ENCODE assay signal across 8 mouse cellular contexts in the genomic region with DNA sequence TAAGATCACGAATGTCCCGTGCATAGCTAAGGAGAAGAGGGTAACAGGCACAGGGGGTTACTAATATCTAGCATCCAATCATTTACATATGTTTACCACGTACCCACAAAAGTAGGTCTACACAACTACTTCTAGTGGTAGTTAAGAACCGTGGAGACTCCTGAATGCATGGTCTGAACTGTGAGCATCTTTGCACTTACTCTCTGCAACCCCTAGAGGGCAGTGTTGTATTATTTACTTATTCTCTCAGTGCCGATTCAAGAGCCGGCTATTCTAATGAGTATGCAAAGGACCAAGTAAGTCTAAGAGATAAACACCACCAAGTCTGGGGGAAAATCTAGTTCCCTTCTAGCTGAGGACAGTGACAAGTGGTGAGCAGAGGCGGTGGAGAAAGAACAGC. TPM values are rescaled to one million over a fixed set of nuclear protein-coding genes. Genes with fewer than 3 reads are reported as not detected.
DNase-seq lines count a peak whose midpoint lies in the region; ATAC-seq lines count a peak whose summit lies in the region.
"Had no signal": no experiment of that assay in that cellular context is flagged by ENCODE, and none has a peak within 500 bp of the region (broad histone marks: within the 10 kb centered on the region; RNA-seq: fewer than 3 reads in every experiment).

No protein-coding gene starts in this region.

- peaks cover 2% of the 10 kb centered on the region; the same call in 1 of the 2 replicates for H3K4me1 ChIP-seq in hindbrain, embryonic 16.5 days (ENCODE audit: control insufficient read depth, insufficient read depth, low read depth, low read length)
- peaks cover 5% of the 10 kb centered on the region for H3K4me1 ChIP-seq in liver, embryonic 13.5 days (replicated peaks)
- peaks cover 9% of the 10 kb centered on the region for H3K4me1 ChIP-seq in neural tube, embryonic 15.5 days
- H3K4me1 ChIP-seq: heart, embryonic 15.5 days had no signal

- peak; percentile 82 for ATAC-seq in hindbrain, embryonic 16.5 days
- peak; percentile 57; the same call in 1 of the 2 replicates for ATAC-seq in liver, embryonic 13.5 days (ENCODE audit: low read depth)
- peak; percentile 73 for ATAC-seq in neural tube, embryonic 15.5 days (ENCODE audit: low FRiP score)

- H3K9me3 ChIP-seq in hindbrain, embryonic 16.5 days (ENCODE audit: control insufficient read depth, low read length) = no peaks in the 10 kb centered on the region
- H3K9me3 ChIP-seq in liver, embryonic 13.5 days (replicated peaks) = no peaks in the 10 kb centered on the region
- no peaks in the 10 kb centered on the region for H3K9me3 ChIP-seq in neural tube, embryonic 15.5 days (replicated peaks)
- H3K9me3 ChIP-seq: heart, embryonic 15.5 days had no signal

- H3K4me2 ChIP-seq in hindbrain, embryonic 16.5 days (ENCODE audit: low read length) = no peak overlapping the region
- no peak overlapping the region for H3K4me2 ChIP-seq in liver, embryonic 13.5 days
- H3K4me2 ChIP-seq in neural tube, embryonic 15.5 days = no peak overlapping the region
- H3K4me2 ChIP-seq: heart, embryonic 15.5 days had no signal

- DNase-seq in ovary, postnatal 14 days (ENCODE audit: low spot score) = peak; percentile 25
- no peak for DNase-seq in ovary, adult 18-20 months (ENCODE audit: low spot score)
- DNase-seq in NIH3T3 (ENCODE audit: low read depth) = peak; percentile 80
- peak; percentile 93 for DNase-seq in embryo, embryonic 10.5 days (ENCODE audit: low spot score)
- DNase-seq in liver, embryonic 13.5 days = no peak

- H3K9ac ChIP-seq in hindbrain, embryonic 16.5 days (ENCODE audit: low read depth, low read length) = no peak overlapping the region
- H3K9ac ChIP-seq in liver, embryonic 13.5 days = no peak overlapping the region
- 0 out of 2 replicates have a peak overlapping the region, but pooled peaks have one; percentile 5 for H3K9ac ChIP-seq in neural tube, embryonic 15.5 days (replicated peaks)
- H3K9ac ChIP-seq: heart, embryonic 15.5 days had no signal

- no peak overlapping the region for H3K4me3 ChIP-seq in hindbrain, embryonic 16.5 days (ENCODE audit: low read length)
- no peak overlapping the region for H3K4me3 ChIP-seq in liver, embryonic 13.5 days (replicated peaks)
- H3K4me3 ChIP-seq in neural tube, embryonic 15.5 days (replicated peaks) = no peak overlapping the region
- H3K4me3 ChIP-seq: heart, embryonic 15.5 days had no signal

- no peak overlapping the region for H3K27ac ChIP-seq in hindbrain, embryonic 16.5 days (ENCODE audit: low read depth, low read length)
- H3K27ac ChIP-seq in liver, embryonic 13.5 days = no peak overlapping the region
- no peak overlapping the region for H3K27ac ChIP-seq in neural tube, embryonic 15.5 days (replicated peaks)
- H3K27ac ChIP-seq: heart, embryonic 15.5 days had no signal

- H3K36me3 ChIP-seq in hindbrain, embryonic 16.5 days (ENCODE audit: control insufficient read depth, insufficient read depth, low read length) = no peaks in the 10 kb centered on the region
- no peaks in the 10 kb centered on the region for H3K36me3 ChIP-seq in liver, embryonic 13.5 days
- H3K36me3 ChIP-seq in neural tube, embryonic 15.5 days = no peaks in the 10 kb centered on the region
- H3K36me3 ChIP-seq: heart, embryonic 15.5 days had no signal

- peaks cover 5% of the 10 kb centered on the region; the same call in 1 of the 2 replicates for H3K27me3 ChIP-seq in hindbrain, embryonic 16.5 days (replicated peaks; ENCODE audit: control insufficient read depth, insufficient read depth, low read length)
- peaks cover 6% of the 10 kb centered on the region; the same call in 1 of the 2 replicates for H3K27me3 ChIP-seq in liver, embryonic 13.5 days
- peaks cover 15% of the 10 kb centered on the region for H3K27me3 ChIP-seq in neural tube, embryonic 15.5 days (replicated peaks)

- WGBS in hindbrain, embryonic 16.5 days = 10% methylated on average over 7 of the region's 7 CpGs
- WGBS in liver, embryonic 13.5 days (ENCODE audit: insufficient replicate concordance) = 10% methylated on average over 7 of the region's 7 CpGs
- 13% methylated on average over 7 of the region's 7 CpGs for WGBS in neural tube, embryonic 15.5 days

RNA-seq across cellular contexts. Expression of gene Tmem114, which starts 12.7 kb away (rescaled TPM):
- polyA plus RNA-seq in hindbrain, embryonic 16.5 days (2015; fragmentation: Nextera tagmentation; extraction: Ambion mirVana) = 1.2 and 1.6 TPM in 2 replicates
- not detected in 2 replicates for polyA plus RNA-seq in liver, embryonic 13.5 days (2015; fragmentation: Nextera tagmentation; extraction: Ambion mirVana)
- 1.3 and 1.5 TPM in 2 replicates for polyA plus RNA-seq in neural tube, embryonic 15.5 days (2015; fragmentation: Nextera tagmentation; extraction: Ambion mirVana)
- polyA plus RNA-seq: heart, embryonic 15.5 days had no signal

RNA-seq across cellular contexts. Expression of gene Mettl22, which starts 58.4 kb away (rescaled TPM):
- 53.7 and 58.4 TPM in 2 replicates for polyA plus RNA-seq in hindbrain, embryonic 16.5 days (2015; fragmentation: Nextera tagmentation; extraction: Ambion mirVana)
- polyA plus RNA-seq in liver, embryonic 13.5 days (2015; fragmentation: Nextera tagmentation; extraction: Ambion mirVana) = 7.8 and 9.1 TPM in 2 replicates
- 45.7 and 54.2 TPM in 2 replicates for polyA plus RNA-seq in neural tube, embryonic 15.5 days (2015; fragmentation: Nextera tagmentation; extraction: Ambion mirVana)

Comparison
In these comparisons a context has a peak if more than half of its experiments do, and no peak if none do; other contexts are left out.
1. DNase-seq: peak in ovary, postnatal 14 days (single experiment), NIH3T3 (single experiment) and embryo, embryonic 10.5 days (single experiment); none in ovary, adult 18-20 months (single experiment) and liver, embryonic 13.5 days (single experiment).
2. Peak in every context shown above with its lines, with median percentiles within 50 percentile points of each other: ATAC-seq.